Mouse (Mus musculus) lung, adult 2 months (tissue): ENCODE results near the gene Gramd4.
A peak's percentile ranks its signal among the peaks of the same experiment; 100 is the strongest.

Source experiments
- CTCF ChIP-seq: fragments of 200-500 bp; IDR thresholded peaks from 2 replicates; pipeline ENCODE4 v1.5.1; 2011; ENCODE audit warnings: mild to moderate bottlenecking, low read length, control low read depth; ENCODE audit not compliant: insufficient read depth
- POLR2A ChIP-seq: fragments of 200-500 bp; IDR thresholded peaks from 2 replicates; pipeline ENCODE4 v1.6.1; 2011; ENCODE audit warnings: low read depth, mild to moderate bottlenecking, control low read depth, low read length, borderline replicate concordance; ENCODE audit errors: extremely low read depth

GRCm38 (mm10) chr15:86029981-86030380 lies 27.5 kb upstream of the Gramd4 start:
- no peak for TF ChIP-seq POLR2A
- 0 out of 2 replicates have a peak, but pooled peaks have one; percentile 1 for TF ChIP-seq CTCF
